Mouse (Mus musculus): ENCODE results near the gene Rnf32. TPM values are rescaled to one million over a fixed set of nuclear protein-coding genes. Genes with fewer than 3 reads are reported as not detected.

The Rnf32 gene
- polyA plus RNA-seq, 1 experiment from 2014 or later: 2.9 TPM

DNA sequence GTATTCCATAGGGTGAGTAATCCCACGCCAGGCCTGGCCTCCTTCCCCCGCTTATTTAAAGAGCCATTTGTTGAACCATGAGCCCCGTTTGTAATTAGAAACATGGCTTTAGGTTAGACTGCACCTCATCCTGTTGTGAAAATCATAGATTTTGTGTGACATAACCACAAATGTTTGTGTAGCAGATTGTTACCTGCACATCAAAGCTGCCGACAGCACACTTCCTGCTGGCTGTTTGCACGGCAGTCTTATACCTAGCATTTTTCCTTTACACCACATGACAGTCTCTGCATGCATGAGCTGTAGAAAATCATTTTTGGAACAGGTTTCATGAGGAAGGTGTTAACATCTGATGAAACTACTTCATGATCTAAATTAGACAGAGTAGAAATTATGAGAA is 9.9 kb downstream of the Rnf32 start:
- WGBS: 72% methylated on average over 5 of the region's 5 CpGs
- ATAC-seq (ENCODE audit: extremely low read depth, insufficient number of reproducible peaks, low FRiP score, low TSS enrichment): no peak
- no peak overlapping the region for H3K4me3 ChIP-seq
- peaks cover 7% of the 10 kb centered on the region for H3K4me1 ChIP-seq
- no peaks in the 10 kb centered on the region for H3K27me3 ChIP-seq (replicated peaks)
- H3K9me3 ChIP-seq: no peaks in the 10 kb centered on the region
- no peaks in the 10 kb centered on the region for H3K36me3 ChIP-seq
- no peak overlapping the region for H3K9ac ChIP-seq
- no peak overlapping the region for H3K27ac ChIP-seq (replicated peaks)
- no peak overlapping the region for H3K4me2 ChIP-seq

- H3K36me3 ChIP-seq: no peaks in the 10 kb centered on the region
- no peak for ATAC-seq (ENCODE audit: extremely low read depth, insufficient number of reproducible peaks, low FRiP score, low TSS enrichment)
- no peak overlapping the region for H3K4me3 ChIP-seq
- H3K27ac ChIP-seq (replicated peaks): no peak overlapping the region
- H3K9me3 ChIP-seq: no peaks in the 10 kb centered on the region
- peaks cover 21% of the 10 kb centered on the region for H3K4me1 ChIP-seq
- H3K9ac ChIP-seq: no peak overlapping the region
- WGBS: 42% methylated on average over 4 of the region's 4 CpGs
- H3K4me2 ChIP-seq: no peak overlapping the region
- no peaks in the 10 kb centered on the region for H3K27me3 ChIP-seq (replicated peaks)
These were observed 16.3 kb downstream of the Rnf32 start for GRCm38 (mm10) chr5:29211980-29212555.

DNA sequence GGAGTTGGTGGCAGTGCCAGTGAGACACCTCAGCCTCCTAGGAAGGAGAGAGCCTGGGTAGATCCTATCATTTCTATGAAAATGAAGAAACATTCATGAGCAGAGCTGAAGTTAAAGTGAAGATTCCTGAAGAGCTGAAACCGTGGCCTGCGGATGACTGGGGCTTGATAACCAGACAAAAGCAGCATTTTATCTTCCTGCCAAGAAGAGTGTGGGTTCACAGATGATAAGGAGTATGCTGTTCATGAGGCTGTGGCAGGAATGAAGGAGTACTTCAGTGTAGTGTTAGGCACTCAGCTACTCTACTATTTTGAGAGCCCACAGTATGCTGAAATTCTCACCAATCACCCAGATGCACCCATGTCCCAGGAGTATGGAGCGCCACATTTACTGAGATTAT is 22.2 kb downstream of the Rnf32 start:
- H3K4me2 ChIP-seq: no peak overlapping the region
- H3K9ac ChIP-seq: no peak overlapping the region
- H3K36me3 ChIP-seq: no peaks in the 10 kb centered on the region
- ATAC-seq (ENCODE audit: extremely low read depth, insufficient number of reproducible peaks, low FRiP score, low TSS enrichment): no peak
- H3K27me3 ChIP-seq (replicated peaks): no peaks in the 10 kb centered on the region
- H3K27ac ChIP-seq (replicated peaks): no peak overlapping the region
- peaks cover 11% of the 10 kb centered on the region; the same call in 1 of the 2 replicates for H3K4me1 ChIP-seq
- no peak overlapping the region for H3K4me3 ChIP-seq
- no peaks in the 10 kb centered on the region for H3K9me3 ChIP-seq
- 33% methylated on average over 3 of the region's 3 CpGs for WGBS

DNA sequence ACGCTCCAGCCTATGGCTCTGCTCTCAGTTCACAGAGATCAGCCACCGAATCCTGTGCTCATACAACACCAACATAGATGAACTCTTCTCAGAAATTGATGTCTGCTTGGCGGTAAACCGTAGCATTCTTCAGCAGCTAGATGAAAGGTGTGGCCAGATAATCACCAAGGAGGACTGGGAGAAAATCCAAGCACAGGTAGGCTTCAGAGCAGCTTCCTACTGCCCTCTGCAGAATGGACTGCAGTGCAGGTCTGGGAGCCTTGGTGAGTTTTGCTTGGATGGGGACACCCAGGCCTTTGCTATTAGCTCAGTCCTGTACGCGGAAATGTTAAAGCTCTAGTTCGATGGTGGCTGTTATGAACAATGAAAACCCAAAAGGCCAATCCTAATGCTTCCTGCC is 28.3 kb downstream of the Rnf32 start:
- H3K4me3 ChIP-seq: no peak overlapping the region
- H3K4me1 ChIP-seq: no peaks in the 10 kb centered on the region
- no peaks in the 10 kb centered on the region for H3K36me3 ChIP-seq
- H3K27me3 ChIP-seq (replicated peaks): no peaks in the 10 kb centered on the region
- no peak overlapping the region for H3K9ac ChIP-seq
- H3K9me3 ChIP-seq: no peaks in the 10 kb centered on the region
- 85% methylated on average over 7 of the region's 7 CpGs for WGBS
- no peak overlapping the region for H3K27ac ChIP-seq (replicated peaks)
- no peak overlapping the region for H3K4me2 ChIP-seq
- ATAC-seq (ENCODE audit: extremely low read depth, insufficient number of reproducible peaks, low FRiP score, low TSS enrichment): no peak

GRCm38 (mm10) chr5:29230481-29230880 is 34.7 kb downstream of the Rnf32 start:
- H3K4me2 ChIP-seq: no peak overlapping the region
- H3K36me3 ChIP-seq: 0 out of 2 replicates have a peak, but pooled peaks cover 4% of the 10 kb centered on the region
- no peaks in the 10 kb centered on the region for H3K9me3 ChIP-seq
- no peak for ATAC-seq (ENCODE audit: extremely low read depth, insufficient number of reproducible peaks, low FRiP score, low TSS enrichment)
- no peaks in the 10 kb centered on the region for H3K27me3 ChIP-seq (replicated peaks)
- H3K9ac ChIP-seq: no peak overlapping the region
- H3K4me3 ChIP-seq: no peak overlapping the region
- no peaks in the 10 kb centered on the region for H3K4me1 ChIP-seq
- H3K27ac ChIP-seq (replicated peaks): no peak overlapping the region
- 64% methylated on average over 2 of the region's 2 CpGs for WGBS

GRCm38 (mm10) chr5:29238379-29238778 is 42.6 kb downstream of the Rnf32 start:
- Histone ChIP-seq H3K36me3 (no peaks in the 10 kb centered on the region), H3K27me3 (replicated peaks) (no peaks in the 10 kb centered on the region), H3K4me1 (no peaks in the 10 kb centered on the region), H3K27ac (replicated peaks) (no peak overlapping the region), H3K4me3 (no peak overlapping the region), H3K4me2 (no peak overlapping the region), H3K9ac (no peak overlapping the region), H3K9me3 (no peaks in the 10 kb centered on the region)
- no peak for ATAC-seq (ENCODE audit: extremely low read depth, insufficient number of reproducible peaks, low FRiP score, low TSS enrichment)

DNA sequence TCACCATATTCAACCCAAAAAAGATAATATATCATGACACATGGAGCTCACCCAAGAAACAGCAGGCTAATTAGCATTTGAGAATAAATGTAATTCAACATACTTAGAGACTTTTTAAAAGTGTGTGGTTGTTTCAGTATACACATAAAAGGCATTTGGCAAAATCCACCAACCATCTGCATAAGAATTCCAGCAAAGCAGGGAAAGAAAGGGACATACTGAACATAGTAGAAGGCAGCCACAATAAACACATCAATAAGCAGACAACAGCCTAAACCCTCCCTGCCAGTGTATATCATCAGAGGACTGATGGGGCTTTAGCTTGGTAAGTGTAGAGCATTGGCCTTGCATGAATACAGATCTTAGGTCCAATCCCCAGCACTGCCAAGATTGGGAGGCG is 49.0 kb downstream of the Rnf32 start:
- Histone ChIP-seq H3K9me3 (no peaks in the 10 kb centered on the region), H3K4me1 (no peaks in the 10 kb centered on the region), H3K36me3 (no peaks in the 10 kb centered on the region), H3K4me2 (no peak overlapping the region), H3K27me3 (replicated peaks) (no peaks in the 10 kb centered on the region), H3K27ac (replicated peaks) (no peak overlapping the region), H3K4me3 (no peak overlapping the region), H3K9ac (no peak overlapping the region)
- no CpG with 5 or more reads among the region's 1 CpGs for WGBS
- ATAC-seq (ENCODE audit: extremely low read depth, insufficient number of reproducible peaks, low FRiP score, low TSS enrichment): no peak

DNA sequence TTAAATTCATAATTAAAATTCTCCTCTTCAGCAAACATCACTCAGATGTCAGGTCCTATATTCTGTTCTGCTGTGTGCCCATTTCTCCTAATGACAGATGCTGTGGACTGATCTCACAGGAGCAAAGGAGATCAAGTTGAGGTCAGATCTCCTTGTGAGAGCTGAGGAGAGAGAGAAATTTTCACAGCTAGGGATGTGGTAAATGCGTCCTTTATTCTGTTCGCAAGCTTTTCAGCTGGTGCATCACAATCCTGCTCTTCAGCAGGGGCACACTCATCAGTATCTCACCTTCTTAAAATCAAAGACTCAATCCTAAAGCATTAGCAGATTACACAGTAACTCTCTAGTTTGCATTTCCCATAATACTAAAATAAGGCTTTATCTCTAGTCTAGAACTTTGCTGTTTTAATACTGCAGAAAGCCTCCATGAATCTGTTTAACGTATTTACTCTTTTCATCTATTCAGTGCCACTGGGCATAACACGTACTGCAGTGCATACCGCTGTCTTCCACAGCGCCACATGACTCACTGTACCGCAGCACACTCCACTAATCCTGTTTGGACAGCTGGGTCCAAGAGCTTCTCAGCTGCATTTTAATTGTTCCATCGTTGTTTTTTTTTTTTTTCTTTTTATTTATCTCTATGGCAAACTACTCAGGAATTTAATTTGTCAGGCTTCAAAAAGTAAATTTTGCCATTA is 55.2 kb downstream of the Rnf32 start:
- Histone ChIP-seq H3K4me3 (no peak overlapping the region), H3K4me1 (no peaks in the 10 kb centered on the region), H3K27ac (replicated peaks) (no peak overlapping the region), H3K9me3 (no peaks in the 10 kb centered on the region), H3K27me3 (replicated peaks) (no peaks in the 10 kb centered on the region), H3K4me2 (no peak overlapping the region), H3K9ac (no peak overlapping the region), H3K36me3 (no peaks in the 10 kb centered on the region)
- ATAC-seq (ENCODE audit: extremely low read depth, insufficient number of reproducible peaks, low FRiP score, low TSS enrichment): no peak
- 67% methylated on average over 8 of the region's 8 CpGs for WGBS

DNA sequence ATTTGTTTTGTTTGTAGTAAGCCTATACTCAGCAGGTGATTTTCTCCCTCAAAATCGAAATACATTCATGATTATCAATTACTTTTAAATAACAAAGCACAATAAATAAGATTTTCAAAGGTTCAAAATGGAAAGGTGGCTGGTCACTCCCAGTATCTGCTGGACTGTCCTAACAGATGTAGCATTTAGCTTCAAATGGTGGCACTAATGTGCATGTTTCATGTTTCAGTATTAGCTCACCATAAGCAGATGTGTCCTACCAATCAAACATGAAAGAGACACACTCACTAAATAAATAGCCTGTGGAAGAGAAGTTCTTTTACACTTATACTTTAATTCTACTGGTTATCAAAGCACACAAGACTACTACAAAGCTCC is 55.7 kb downstream of the Rnf32 start:
- no peak for ATAC-seq (ENCODE audit: extremely low read depth, insufficient number of reproducible peaks, low FRiP score, low TSS enrichment)
- no peak overlapping the region for H3K4me3 ChIP-seq
- no peaks in the 10 kb centered on the region for H3K27me3 ChIP-seq (replicated peaks)
- WGBS: 67% methylated on average over 1 of the region's 1 CpGs
- no peaks in the 10 kb centered on the region for H3K9me3 ChIP-seq
- H3K9ac ChIP-seq: no peak overlapping the region
- no peak overlapping the region for H3K27ac ChIP-seq (replicated peaks)
- H3K4me1 ChIP-seq: no peaks in the 10 kb centered on the region
- H3K36me3 ChIP-seq: no peaks in the 10 kb centered on the region
- no peak overlapping the region for H3K4me2 ChIP-seq

DNA sequence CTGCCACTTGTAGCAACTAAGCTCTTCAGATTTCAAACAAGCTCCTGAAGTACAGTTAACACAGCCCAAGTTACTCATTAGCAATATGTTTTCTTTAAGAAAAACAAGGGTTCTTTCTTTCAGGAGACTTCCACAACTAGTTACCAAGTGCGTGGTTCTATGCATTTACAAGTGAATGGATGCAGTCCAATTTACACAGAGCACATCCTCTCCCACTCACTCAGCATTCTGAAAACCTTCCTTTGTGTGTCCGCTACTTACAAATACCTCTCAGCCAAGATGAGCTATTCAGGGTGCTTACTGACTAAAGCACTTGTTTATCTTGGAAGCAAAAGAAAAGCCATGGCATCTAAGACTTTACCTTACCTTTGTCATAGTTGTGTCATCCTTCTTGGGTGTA is 58.1 kb downstream of the Rnf32 start:
- H3K4me2 ChIP-seq: no peak overlapping the region
- H3K9me3 ChIP-seq: no peaks in the 10 kb centered on the region
- no peaks in the 10 kb centered on the region for H3K4me1 ChIP-seq
- no peaks in the 10 kb centered on the region for H3K36me3 ChIP-seq
- no peak overlapping the region for H3K4me3 ChIP-seq
- no peak for ATAC-seq (ENCODE audit: extremely low read depth, insufficient number of reproducible peaks, low FRiP score, low TSS enrichment)
- H3K27ac ChIP-seq (replicated peaks): no peak overlapping the region
- no peak overlapping the region for H3K9ac ChIP-seq
- no peaks in the 10 kb centered on the region for H3K27me3 ChIP-seq (replicated peaks)
- WGBS: 58% methylated on average over 2 of the region's 2 CpGs

- Histone ChIP-seq H3K27ac (replicated peaks) (no peak overlapping the region), H3K36me3 (0 out of 2 replicates have a peak, but pooled peaks cover 3% of the 10 kb centered on the region), H3K9me3 (no peaks in the 10 kb centered on the region), H3K4me1 (no peaks in the 10 kb centered on the region), H3K4me3 (no peak overlapping the region), H3K9ac (no peak overlapping the region), H3K27me3 (replicated peaks) (no peaks in the 10 kb centered on the region), H3K4me2 (no peak overlapping the region)
- no peak for ATAC-seq (ENCODE audit: extremely low read depth, insufficient number of reproducible peaks, low FRiP score, low TSS enrichment)
- 65% methylated on average over 4 of the region's 4 CpGs for WGBS
These were observed 75.1 kb downstream of the Rnf32 start for GRCm38 (mm10) chr5:29270879-29271278.

DNA sequence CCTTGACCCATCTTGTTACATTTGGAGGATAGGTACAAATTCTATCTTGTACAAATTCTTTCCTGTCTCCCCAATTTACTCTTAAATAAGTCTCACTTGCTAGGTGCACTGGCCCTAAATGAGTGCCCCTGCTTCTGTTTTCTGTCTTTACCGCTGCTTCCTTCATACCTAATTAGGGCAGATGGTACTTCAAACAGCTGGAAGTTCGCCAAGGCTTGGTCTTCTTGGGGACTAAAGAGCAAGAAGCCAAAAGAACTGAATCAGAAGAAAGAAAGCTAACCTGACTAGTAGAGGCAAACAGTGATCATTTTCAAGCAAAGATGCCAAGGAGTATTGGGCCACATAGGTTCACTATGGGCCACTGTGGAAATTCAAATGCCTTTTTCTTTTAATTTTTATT is 77.6 kb downstream of the Rnf32 start:
- ATAC-seq (ENCODE audit: extremely low read depth, insufficient number of reproducible peaks, low FRiP score, low TSS enrichment): no peak
- 73% methylated on average over 2 of the region's 2 CpGs for WGBS
- 0 out of 2 replicates have a peak, but pooled peaks cover 3% of the 10 kb centered on the region for H3K36me3 ChIP-seq
- no peaks in the 10 kb centered on the region for H3K9me3 ChIP-seq
- no peak overlapping the region for H3K27ac ChIP-seq (replicated peaks)
- H3K4me2 ChIP-seq: no peak overlapping the region
- no peak overlapping the region for H3K4me3 ChIP-seq
- no peak overlapping the region for H3K9ac ChIP-seq
- no peaks in the 10 kb centered on the region for H3K27me3 ChIP-seq (replicated peaks)
- no peaks in the 10 kb centered on the region for H3K4me1 ChIP-seq
